Mouse (Mus musculus) hindbrain, embryonic 11.5 days (tissue): ENCODE data around the gene Ldha. TPM values are rescaled to one million over a fixed set of nuclear protein-coding genes. Genes with fewer than 3 reads are reported as not detected.

ENCODE experiments used
- ATAC-seq: fragments of 200-750 bp; cut with Nextera tagmentation; 2 replicates; pipeline ENCODE4 v1.8.0; 2017; ENCODE audit warnings: mild to moderate bottlenecking, moderate TSS enrichment, moderate library complexity; ENCODE audit not compliant: low FRiP score
- DNase-seq: peaks from one replicate; pipeline ENCODE4 v3.0.0-alpha.2; 2015; ENCODE audit warnings: low spot score
- H3K27ac ChIP-seq: fragments of 300-500 bp; sonication (generic); 2 replicates; pipeline ENCODE4 v1.5.1; 2014; ENCODE audit warnings: mild to moderate bottlenecking, low read depth, low read length
- H3K27me3 ChIP-seq: fragments of 300-500 bp; sonication (generic); 2 replicates; pipeline ENCODE4 v1.6.1; 2014; ENCODE audit warnings: mild to moderate bottlenecking, low read length, moderate library complexity, mixed read lengths; ENCODE audit not compliant: control insufficient read depth, insufficient read depth
- H3K36me3 ChIP-seq: fragments of 300-500 bp; sonication (generic); 2 replicates; pipeline ENCODE4 v1.6.1; 2014; ENCODE audit warnings: mild to moderate bottlenecking, low read length, moderate library complexity, mixed read lengths; ENCODE audit not compliant: control insufficient read depth, insufficient read depth
- H3K4me1 ChIP-seq: fragments of 300-500 bp; sonication (generic); replicated peaks from 2 replicates; pipeline ENCODE4 v1.6.1; 2014; ENCODE audit warnings: low read length, mixed read lengths; ENCODE audit not compliant: control insufficient read depth, insufficient read depth
- H3K4me2 ChIP-seq: fragments of 300-500 bp; sonication (generic); replicated peaks from 2 replicates; pipeline ENCODE4 v1.6.1; 2014; ENCODE audit warnings: mild to moderate bottlenecking, low read depth, low read length
- H3K4me3 ChIP-seq: fragments of 300-500 bp; sonication (generic); 2 replicates; pipeline ENCODE4 v1.5.1; 2014; ENCODE audit warnings: low read depth, low read length
- H3K9ac ChIP-seq: fragments of 300-500 bp; sonication (generic); 2 replicates; pipeline ENCODE4 v1.6.1; 2014; ENCODE audit warnings: low read depth, low read length
- H3K9me3 ChIP-seq: fragments of 300-500 bp; sonication (generic); 2 replicates; pipeline ENCODE4 v1.6.1; 2016; ENCODE audit warnings: low read length; ENCODE audit not compliant: control insufficient read depth
- WGBS: fragments of 180-500 bp; shearing (Covaris S2); extraction: QIAGEN DNeasy Blood & Tissue Kit; methylation state at CpG from one replicate; pipeline ENCODE4 v1.1.7; 2014; 5-methylcytosine and 5-hydroxymethylcytosine counted together
- polyA plus RNA-seq: library from polyadenylated mRNA; unstranded; fragments of >200 nt; fragmentation: Nextera tagmentation; extraction: Ambion mirVana; gene quantifications from 2 replicates; pipeline ENCODE4 v1.2.1, GENCODE M21; 2014

Ldha gene
- polyA plus RNA-seq, 1 experiment from 2014 or later, result 1,356 TPM

DNA sequence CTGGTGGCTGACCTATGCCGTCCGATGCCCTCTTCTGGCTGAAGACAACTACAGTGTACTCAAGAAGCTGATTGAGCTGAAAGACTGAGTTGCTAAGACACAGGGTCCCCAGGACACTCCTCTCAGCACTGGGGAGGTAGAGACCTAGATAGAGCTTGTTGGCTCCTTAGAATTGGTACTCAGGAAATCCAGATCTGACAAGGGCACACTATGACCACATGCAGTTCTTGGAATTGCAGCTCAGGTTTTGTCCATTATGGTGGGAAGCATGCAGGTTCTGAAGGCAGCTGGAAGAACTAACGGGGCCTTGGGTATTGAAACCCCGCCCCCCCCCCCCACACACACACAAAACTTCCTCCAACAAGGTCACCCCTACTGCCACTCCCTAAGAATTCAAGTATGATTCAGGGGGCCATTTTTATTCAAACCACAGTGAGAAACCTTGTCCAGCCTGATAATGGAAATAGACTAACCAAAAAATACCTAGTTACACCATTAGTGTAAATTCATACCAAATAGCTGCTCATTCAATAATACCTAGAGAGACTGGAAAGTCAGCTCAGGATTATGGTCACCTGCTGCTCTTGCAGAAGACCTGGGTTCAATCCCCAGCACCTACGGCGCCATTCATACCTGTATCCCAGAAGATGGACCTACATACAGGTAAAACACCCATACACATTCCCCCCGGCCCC, 14.7 kb downstream of the Ldha start:
- Histone ChIP-seq H3K36me3 (peaks cover 7% of the 10 kb centered on the region; the same call in 1 of the 2 replicates), H3K27me3 (no peaks in the 10 kb centered on the region), H3K9ac (no peak overlapping the region), H3K4me3 (no peak overlapping the region), H3K9me3 (no peaks in the 10 kb centered on the region), H3K27ac (no peak overlapping the region), H3K4me2 (no peak overlapping the region), H3K4me1 (no peaks in the 10 kb centered on the region)
- no peak for ATAC-seq
- DNase-seq, result no peak
- WGBS, result 72% methylated on average over 6 of the region's 7 CpGs

DNA sequence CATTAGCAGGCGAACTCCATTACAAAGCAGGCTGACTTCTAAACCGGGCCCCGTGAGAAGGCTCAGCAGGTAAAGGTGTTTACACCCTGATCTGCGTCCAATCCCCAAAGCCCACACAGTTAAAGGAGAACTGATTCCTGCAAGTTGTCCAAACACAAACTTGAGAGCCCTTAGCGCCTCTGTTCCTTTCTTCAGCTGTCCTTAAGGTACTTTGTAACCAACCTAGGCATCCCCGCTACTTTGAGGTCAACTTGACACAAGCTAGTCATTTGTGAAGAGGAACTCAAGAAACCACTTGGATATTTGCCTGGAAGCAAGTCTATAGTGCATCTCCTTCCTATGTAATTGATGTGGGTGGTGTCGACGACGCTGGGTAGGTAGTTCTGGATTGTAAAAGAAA, 16.2 kb downstream of the Ldha start:
- H3K4me2 ChIP-seq, result no peak overlapping the region
- no peaks in the 10 kb centered on the region for H3K27me3 ChIP-seq
- no peak overlapping the region for H3K9ac ChIP-seq
- 0 out of 2 replicates have a peak, but pooled peaks cover 3% of the 10 kb centered on the region for H3K36me3 ChIP-seq
- no peak overlapping the region for H3K27ac ChIP-seq
- ATAC-seq (no peak), DNase-seq (no peak)
- H3K4me1 ChIP-seq, result no peaks in the 10 kb centered on the region
- H3K4me3 ChIP-seq, result no peak overlapping the region
- WGBS, result 84% methylated on average over 9 of the region's 9 CpGs
- no peaks in the 10 kb centered on the region for H3K9me3 ChIP-seq

DNA sequence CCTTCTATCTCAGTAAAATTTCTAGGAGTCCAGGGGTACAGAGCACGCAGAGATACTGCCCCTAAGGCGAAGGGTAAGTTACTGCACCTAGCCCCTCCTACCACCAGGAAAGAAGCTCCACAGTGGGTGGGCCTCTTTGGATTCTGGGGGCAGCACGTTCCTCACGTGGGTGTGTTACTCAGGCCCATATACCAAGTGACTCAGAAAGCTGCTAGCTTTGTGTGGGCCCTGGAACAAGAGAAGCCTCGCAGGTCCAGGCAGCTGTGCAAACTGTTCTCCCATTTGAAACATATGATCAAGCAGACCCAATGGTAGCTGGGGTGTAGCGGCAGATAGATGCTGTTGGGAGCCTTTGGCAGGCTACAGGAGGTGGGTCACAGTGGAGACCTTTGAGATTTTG, 17.8 kb downstream of the Ldha start:
- no peaks in the 10 kb centered on the region for H3K4me1 ChIP-seq
- no peak overlapping the region for H3K4me3 ChIP-seq
- H3K27me3 ChIP-seq, result no peaks in the 10 kb centered on the region
- H3K36me3 ChIP-seq, result 0 out of 2 replicates have a peak, but pooled peaks cover under 1% of the 10 kb centered on the region
- no peak overlapping the region for H3K9ac ChIP-seq
- no peak overlapping the region for H3K27ac ChIP-seq
- 70% methylated on average over 6 of the region's 6 CpGs for WGBS
- DNase-seq (no peak), ATAC-seq (no peak)
- H3K4me2 ChIP-seq, result no peak overlapping the region
- no peaks in the 10 kb centered on the region for H3K9me3 ChIP-seq

DNA sequence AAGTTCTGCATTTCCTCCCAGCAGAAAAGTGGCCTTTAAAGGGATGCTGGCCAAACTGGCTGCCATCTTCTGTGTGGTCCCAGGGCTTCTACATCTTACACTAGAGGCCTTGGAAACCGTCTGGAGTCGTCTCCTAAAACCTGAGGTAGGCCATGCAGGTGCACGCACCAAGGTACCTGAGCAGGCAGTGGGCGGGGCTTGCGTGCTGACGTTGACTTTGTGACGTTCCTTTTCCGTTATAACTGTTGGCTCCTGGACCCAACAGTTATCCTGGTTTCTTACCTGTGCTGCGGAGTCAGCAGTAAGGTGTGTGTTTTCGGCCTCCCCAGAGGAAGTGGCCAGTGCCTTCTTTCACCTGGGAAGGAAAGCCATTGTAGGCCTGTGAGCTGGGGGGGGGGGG, 19.7 kb downstream of the Ldha start, which contains the start of gene Ldhc:
Ldhc (plus strand) TSS at position 208 of the 400 bp plus-strand sequence.
- H3K4me3 ChIP-seq, result no peak within 1 kb of the TSS
- ATAC-seq (no peak), DNase-seq (no peak)
- H3K27me3 ChIP-seq, result no peaks in the 10 kb centered on the region
- H3K9me3 ChIP-seq, result no peaks in the 10 kb centered on the region
- no peaks in the 10 kb centered on the region for H3K4me1 ChIP-seq
- H3K36me3 ChIP-seq, result no peaks in the 10 kb centered on the region
- H3K4me2 ChIP-seq, result no peak within 1 kb of the TSS
- no peak within 1 kb of the TSS for H3K9ac ChIP-seq
- no peak within 1 kb of the TSS for H3K27ac ChIP-seq
- 32% methylated on average over 10 of the region's 10 CpGs for WGBS

DNA sequence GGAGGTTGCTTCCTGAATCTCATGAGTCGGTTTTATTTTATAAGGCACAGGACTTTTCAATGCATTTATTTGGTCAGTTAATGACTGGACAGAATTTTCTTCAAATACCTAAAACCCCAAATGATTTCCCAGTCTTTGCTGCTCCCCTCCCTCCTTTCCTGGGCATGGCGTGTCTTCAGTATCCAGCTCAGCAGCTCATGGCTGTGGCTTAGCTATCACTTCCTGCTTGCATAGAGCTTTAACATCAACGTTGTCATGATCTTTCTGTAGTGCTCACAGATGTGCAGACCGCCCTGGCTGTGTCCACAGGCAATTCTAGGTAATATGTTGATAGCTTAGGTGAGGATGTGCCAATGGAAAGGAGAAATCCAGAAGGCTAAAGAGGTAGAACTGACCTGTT, 30.7 kb downstream of the Ldha start:
- DNase-seq (no peak), ATAC-seq (no peak)
- H3K27ac ChIP-seq, result no peak overlapping the region
- no peaks in the 10 kb centered on the region for H3K27me3 ChIP-seq
- no peaks in the 10 kb centered on the region for H3K36me3 ChIP-seq
- no peak overlapping the region for H3K9ac ChIP-seq
- H3K4me3 ChIP-seq, result no peak overlapping the region
- H3K4me1 ChIP-seq, result no peaks in the 10 kb centered on the region
- H3K9me3 ChIP-seq, result no peaks in the 10 kb centered on the region
- 81% methylated on average over 4 of the region's 4 CpGs for WGBS
- H3K4me2 ChIP-seq, result no peak overlapping the region

DNA sequence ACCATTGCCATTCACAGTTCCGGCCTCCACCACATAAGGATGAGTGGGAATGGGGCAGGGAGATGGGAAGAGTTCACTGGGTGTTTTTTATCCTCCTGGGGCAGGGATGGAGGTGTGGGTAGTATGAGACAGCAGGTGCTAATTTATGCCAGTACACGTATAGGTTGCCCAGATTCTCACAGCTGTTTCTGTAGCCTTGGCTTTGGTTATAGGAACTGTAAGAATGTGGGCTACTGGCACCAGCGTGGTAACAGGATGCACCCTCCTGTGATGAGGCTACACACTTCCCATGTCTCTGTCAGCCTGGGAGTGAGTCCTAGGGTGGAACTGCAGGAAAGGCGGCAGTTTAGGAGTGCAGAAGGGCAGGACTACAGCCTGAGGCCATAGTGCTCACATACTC, 35.6 kb downstream of the Ldha start:
- no peaks in the 10 kb centered on the region for H3K4me1 ChIP-seq
- no peak overlapping the region for H3K9ac ChIP-seq
- H3K4me3 ChIP-seq, result no peak overlapping the region
- H3K27me3 ChIP-seq, result no peaks in the 10 kb centered on the region
- no peak overlapping the region for H3K27ac ChIP-seq
- ATAC-seq (no peak), DNase-seq (no peak)
- WGBS, result 69% methylated on average over 4 of the region's 4 CpGs
- H3K36me3 ChIP-seq, result no peaks in the 10 kb centered on the region
- no peaks in the 10 kb centered on the region for H3K9me3 ChIP-seq
- H3K4me2 ChIP-seq, result no peak overlapping the region

DNA sequence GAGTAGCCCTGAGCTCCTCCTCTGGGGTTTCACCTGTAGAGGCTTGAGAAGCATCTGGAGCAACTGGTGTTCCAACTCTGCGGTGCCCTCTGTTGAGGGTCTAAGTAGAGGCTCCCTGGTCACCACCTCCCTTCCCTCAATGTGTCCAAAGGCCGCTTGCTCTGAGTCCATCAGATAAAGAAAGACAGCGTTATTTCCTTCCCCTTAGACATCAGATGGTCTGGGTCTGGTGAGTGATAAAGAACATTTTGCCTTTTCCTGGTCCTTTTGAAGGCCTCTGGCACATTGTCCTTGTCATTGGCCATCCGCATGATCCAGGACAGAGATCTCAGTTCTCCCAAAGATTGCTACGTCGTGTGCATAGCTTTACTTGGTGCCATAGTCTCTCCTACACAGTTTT, 36.0 kb downstream of the Ldha start:
- no peak for ATAC-seq
- Histone ChIP-seq H3K27ac (no peak overlapping the region), H3K4me3 (no peak overlapping the region), H3K36me3 (no peaks in the 10 kb centered on the region), H3K4me1 (no peaks in the 10 kb centered on the region), H3K27me3 (no peaks in the 10 kb centered on the region), H3K9ac (no peak overlapping the region), H3K4me2 (no peak overlapping the region), H3K9me3 (no peaks in the 10 kb centered on the region)
- 88% methylated on average over 6 of the region's 6 CpGs for WGBS
- DNase-seq, result no peak

DNA sequence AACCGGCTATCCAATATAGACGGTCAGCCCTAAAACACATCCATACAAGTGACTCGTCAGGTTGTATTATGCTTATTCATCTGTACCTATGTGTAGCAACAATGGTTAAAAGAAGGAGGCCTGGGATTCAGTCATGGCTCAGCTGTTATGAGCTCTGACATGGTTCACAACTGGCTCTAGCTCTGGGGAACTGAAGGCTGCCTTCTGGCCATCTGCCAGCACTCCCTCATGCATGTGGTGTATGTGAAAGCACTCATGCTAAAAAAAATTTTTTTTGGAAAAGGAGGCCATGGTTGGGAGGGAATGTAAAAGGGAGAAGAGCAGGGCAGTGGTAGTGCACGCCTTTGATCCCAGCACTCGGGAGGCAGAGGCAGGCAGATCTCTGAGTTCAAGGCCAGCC, 38.6 kb downstream of the Ldha start:
- WGBS, result 95% methylated on average over 5 of the region's 5 CpGs

DNA sequence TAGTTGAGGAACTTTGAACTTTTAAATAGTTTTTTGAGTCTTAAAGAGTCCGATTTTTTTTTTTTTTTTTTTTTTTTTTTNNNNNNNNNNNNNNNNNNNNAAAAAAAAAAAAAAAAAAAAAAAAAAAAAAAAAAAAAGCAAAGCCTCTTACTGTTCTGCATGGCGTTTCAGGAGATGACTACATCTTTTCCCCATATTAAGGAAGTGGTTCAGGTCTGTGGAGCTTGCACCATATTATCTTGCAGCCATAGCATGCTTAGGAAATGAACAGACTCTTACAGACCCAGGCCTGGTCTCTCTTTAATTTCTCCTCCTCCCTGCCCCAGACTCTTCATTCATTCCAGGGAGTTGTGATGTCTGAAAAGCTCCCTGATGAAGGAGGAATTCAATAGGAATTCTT, 39.7 kb downstream of the Ldha start:
- DNase-seq (no peak), ATAC-seq (no peak)
- H3K27ac ChIP-seq, result no peak overlapping the region
- H3K9me3 ChIP-seq, result no peaks in the 10 kb centered on the region
- peaks cover 2% of the 10 kb centered on the region; the same call in 1 of the 2 replicates for H3K36me3 ChIP-seq
- H3K4me1 ChIP-seq, result no peaks in the 10 kb centered on the region
- WGBS, result 97% methylated on average over 2 of the region's 2 CpGs
- H3K4me3 ChIP-seq, result no peak overlapping the region
- H3K9ac ChIP-seq, result no peak overlapping the region
- H3K4me2 ChIP-seq, result no peak overlapping the region
- H3K27me3 ChIP-seq, result no peaks in the 10 kb centered on the region

More for the DNA sequence above, 38.6 kb downstream of the Ldha start:
- Histone ChIP-seq H3K27ac (no peak overlapping the region), H3K4me1 (no peaks in the 10 kb centered on the region), H3K4me2 (no peak overlapping the region), H3K9ac (no peak overlapping the region), H3K4me3 (no peak overlapping the region), H3K36me3 (no peaks in the 10 kb centered on the region), H3K9me3 (no peaks in the 10 kb centered on the region), H3K27me3 (no peaks in the 10 kb centered on the region)
- no peak for DNase-seq
- no peak for ATAC-seq
